Mouse (Mus musculus): ENCODE results near the gene Rusc1.
A peak's percentile ranks its signal among the peaks of the same experiment; 100 is the strongest.
"Not testable (repeated sequence)": the region's sequence is repeated elsewhere in the genome, so short reads cannot be mapped to it uniquely, and the experiment has no call there.

The Rusc1 gene

DNA sequence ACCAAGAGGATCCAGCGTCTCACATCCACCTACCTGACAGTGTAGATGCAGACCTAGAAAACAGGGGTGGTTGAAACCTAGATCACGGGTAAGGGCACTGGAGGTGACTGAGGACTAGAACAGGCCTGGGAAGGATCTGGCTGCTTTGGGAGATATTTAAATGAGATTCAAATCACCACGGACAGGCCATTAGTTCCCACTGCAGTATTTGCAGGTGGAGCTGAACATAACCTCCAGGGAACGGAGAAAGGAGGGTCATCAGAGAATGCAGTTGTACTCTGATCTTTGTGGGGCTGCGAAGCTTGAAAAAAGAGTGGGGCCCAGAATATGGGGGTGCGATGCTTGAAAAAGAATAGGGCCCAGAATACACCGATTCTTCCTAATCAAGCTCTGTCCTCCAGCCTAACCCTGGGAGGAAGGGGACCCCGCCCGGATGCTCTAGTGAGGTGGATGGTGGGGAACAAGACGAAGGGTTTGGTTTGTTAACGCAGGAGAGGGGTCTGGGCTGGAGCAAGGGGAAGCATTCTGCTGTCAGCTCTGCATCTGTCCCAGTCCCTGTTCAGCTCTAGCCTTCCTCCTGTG lies 511 bp downstream of the Rusc1 start:
- DNase-seq (ENCODE audit: low read depth, low spot score), result no peak

DNA sequence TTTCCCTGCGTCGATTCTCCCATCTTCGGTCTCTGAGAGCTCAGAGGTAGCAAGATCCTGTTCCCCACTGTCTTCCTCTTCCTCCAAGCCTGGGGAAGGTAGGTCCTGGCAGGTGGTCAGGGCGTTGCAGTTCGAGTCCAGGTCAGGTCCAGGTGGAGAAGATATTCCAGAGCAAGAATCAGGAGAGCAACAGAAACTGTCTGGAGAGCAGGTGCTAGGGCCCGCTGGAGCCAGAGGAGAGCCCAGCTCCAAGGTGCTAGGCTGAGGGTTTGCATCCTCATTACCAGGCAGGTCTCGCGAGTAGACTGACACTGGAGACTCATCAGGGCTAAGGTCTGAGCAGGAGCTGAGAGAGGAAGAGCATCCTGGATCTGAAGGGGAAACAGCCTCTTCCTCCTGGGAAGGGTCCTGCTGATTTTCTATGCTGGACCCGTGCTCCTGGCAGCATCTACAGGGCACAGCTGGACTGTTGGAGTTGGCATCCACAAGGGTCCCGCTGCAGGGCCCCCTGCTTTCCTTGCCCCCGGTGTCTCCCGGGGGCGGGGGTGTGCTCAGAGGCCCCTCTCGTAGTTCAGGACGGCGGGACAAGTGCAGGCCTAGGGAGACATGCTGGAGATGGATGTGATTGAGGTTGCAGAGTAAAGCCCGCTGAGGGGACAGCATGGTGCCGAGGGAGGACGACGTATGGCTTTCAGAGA lies 1.2 kb downstream of the Rusc1 start:
- DNase-seq (ENCODE audit: low read depth, low spot score), result no peak

DNA sequence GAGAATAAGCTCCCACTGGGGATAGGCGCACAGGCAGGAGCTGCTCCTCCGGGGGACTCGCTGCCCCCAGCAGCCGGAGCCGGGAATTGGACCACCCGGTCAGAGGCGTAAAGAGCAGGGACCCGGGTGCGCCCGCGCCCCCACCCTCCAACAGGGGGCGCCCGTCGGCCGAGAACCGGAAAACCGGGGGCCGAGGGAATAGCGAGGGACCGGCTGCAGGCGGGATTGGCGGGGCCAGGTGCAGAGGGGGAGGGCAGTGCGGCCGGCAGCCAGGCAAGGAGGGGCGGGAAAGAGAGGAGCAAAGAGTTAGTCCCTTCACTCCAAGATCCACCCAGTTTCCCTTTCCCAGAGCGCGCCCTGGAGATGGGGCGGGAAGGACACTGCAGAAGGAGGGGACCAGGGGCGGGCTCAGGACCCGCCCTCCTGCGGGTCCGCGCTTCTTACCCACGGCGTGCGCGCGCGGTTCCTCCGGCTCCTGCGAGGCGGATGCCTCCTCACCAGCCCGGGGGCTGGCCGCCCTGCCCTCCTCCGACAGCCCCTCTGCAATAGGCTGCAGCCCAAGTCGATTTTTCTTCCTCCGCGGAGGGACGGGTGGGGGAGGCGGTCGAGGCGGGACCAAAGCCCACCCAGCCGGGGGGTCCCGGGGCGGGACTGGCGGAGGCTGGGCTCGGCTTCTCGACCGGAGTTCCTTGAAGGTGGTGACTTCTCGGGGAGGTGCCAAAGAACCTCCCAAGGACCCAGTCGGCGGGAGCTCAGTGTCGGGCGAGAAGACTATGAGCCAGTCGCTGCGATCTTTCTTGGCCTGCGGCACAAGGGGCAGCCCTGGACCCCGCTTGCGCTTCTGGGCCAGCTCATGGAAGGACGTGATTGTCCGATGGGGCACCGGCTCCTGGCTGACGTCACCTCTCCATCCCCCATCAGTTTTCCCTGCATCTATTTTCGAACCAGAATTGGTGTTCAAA lies 2.1 kb downstream of the Rusc1 start:
- peak; percentile 93 for DNase-seq (ENCODE audit: low read depth, low spot score)

DNA sequence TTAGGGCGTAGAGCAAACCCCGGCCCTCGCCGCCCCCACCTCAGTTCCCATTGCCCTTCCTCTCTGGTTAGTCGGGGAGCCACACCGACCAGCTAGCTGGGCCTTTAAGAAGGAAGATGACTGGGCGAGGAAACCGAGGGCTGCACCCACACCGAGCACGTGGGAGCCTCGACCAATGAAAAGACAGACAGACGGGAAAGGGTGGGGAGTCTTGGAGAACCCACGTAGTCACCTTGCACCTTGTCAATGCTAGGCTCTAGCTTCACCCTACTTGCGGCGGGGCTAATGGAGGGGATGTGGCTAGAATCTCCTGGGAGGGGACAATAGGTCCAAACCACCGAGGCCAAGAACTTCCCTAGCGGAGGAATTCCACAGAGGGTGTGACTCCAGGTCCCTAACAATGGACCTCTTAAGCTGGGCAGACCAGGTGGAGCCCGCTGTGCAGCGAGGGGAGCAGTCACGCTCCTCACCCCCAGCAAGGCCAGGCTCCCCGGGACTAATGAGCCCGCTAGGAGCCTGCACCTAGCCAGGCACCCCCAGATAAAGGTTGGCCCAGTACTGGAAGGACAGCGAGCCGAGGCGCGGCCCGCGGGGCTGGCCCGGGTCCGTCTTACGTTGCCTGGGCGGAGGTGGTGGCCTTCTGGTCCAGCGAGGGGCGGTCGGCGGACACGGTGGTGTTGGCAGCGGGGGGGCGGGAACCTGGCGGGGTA lies 3.1 kb downstream of the Rusc1 start:
- DNase-seq (ENCODE audit: low read depth, low spot score), result peak; percentile 92

DNA sequence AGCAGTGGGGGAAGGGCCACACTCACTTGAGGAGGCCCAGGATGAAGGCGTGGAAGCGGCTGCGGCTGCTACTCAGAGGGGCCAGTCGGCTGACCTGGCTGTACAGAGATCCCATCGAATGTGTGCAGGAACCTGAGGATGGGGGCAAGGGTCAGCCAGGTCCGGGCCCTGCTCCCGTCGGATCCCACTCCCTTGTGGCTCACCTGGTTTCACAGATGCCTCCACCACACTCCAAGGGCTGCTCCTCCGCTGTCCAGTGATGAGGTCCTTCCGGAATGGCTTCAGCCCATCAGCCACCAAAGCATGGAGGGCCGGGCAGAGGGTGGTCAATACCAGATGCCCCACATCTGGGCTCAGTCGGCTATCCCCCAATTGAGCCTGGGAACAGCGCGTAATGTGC lies 4.1 kb downstream of the Rusc1 start:
- DNase-seq (ENCODE audit: low read depth, low spot score), result no peak

DNA sequence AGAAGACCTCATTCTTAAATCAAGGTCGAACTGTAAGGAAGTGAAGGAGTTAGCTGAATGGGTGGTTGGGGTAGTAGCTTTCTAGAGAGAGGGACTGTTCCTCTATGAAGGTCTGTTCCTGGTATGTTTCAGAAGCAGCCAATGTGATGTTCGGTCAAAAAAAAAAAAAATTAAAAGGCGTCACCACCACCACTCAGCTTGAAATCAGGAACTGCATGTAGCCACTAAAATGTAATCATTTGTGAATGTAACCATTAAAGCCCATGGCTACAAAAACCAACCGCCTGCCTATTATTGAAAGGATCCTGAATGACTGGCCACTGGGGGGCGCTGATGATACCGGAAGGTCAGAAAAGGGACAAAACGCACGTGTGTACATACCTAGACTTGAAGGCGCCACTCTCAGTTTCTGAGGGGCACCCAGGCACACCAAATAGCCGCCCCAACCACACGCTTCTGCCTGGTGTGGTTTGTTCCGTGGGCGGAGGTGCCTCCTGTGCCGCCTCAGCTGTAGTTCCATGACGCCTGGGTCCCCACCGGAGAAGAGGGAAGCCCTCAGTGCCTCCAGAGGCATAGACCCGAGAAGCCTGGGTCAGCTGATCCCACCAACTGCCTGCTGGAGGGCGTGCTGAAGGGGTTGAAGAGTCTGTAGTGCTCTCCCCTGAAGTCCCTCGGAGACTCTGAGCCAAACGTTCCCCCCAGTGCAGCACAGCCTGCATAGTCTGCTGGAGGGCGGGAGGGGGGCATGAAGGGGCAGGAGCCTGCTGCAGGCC lies 5.6 kb downstream of the Rusc1 start:
- peak; percentile 90 for DNase-seq (ENCODE audit: low read depth, low spot score)

DNA sequence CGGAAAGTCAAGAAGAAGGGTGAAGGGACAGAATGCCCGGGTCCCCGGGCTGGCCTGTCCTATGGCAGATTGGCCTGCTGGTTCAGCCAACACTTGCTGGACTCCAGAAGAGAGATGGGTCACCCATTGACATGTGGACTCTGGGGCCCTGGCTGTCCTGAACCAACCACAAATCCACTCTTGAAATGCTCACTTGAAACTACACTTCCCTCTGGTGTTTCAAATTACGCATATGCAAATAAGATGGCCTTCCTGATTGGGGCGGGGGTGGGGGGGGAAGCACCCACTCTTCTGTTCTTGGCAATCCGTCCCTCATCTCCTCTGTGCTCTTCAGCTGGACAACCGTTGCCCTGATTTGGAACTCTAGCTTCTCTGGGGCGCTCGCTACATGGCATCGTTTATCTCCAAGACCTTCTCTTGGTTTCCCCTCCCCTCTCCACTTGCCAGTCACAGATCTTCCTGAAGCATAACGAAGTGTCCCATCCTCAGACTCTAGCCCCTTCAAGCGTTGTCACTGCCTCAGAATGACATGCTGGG lies 8.4 kb downstream of the Rusc1 start:
- DNase-seq (ENCODE audit: low read depth, low spot score), result no peak

DNA sequence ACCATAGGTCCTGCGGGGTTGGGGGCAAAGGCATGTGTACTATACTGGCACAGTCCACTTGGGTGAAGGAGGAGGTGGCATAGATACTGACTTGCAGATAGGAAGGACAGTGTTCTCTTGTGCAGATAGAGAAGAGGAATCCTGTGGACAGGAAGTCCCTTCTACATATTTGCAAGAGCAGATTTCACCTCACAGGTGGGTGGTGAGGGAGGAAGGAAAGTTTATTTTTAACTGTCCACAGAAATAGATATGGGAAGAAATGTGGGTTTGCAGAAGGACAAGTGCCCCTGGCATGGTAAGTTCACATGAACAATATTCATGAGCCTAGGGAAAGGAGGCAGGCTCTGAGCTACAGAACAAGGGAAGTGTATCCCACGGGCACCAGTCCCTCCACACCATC lies 9.0 kb downstream of the Rusc1 start:
- no peak for DNase-seq (ENCODE audit: low read depth, low spot score)

DNA sequence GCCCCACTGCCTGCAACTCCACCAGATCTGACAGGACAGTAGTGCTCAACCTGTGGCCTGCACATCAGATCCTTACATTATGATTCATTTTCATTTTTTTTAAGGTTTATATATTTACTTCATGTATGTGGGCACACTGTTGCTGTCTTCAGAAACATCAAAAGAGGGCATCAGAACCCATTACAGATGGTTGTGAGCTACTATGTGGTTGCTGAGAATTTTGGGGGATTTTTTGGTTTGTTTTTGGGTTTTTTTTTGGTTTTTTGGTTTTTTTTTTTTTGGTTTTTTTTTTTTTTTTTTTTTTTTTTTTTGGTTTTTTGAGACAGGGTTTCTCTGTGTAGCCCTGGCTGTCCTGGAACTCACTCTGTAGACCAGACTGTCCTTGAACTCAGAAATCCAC lies 10.8 kb downstream of the Rusc1 start:
- not testable (repeated sequence) for DNase-seq (ENCODE audit: low read depth, low spot score)

DNA sequence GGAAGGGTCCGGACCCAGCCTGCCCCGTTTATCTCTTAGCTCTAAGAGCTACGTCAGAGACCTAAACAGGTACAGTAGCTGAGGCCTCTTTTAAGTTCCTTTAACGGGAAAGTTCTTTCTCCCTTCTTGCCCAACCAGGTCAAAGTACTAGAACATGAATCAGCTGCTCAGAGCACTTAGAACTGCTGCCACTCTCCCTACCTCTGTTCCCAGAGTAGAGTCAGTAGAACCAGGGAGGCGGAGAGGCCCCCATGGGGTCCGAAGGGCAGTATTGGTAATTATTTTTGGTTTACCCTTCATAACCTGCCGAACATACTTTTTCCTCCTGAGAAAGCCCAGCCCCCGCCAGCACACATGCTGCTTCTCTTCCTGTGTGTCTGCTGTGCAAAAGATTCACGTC lies 15.7 kb downstream of the Rusc1 start:
- DNase-seq (ENCODE audit: low read depth, low spot score), result no peak

DNA sequence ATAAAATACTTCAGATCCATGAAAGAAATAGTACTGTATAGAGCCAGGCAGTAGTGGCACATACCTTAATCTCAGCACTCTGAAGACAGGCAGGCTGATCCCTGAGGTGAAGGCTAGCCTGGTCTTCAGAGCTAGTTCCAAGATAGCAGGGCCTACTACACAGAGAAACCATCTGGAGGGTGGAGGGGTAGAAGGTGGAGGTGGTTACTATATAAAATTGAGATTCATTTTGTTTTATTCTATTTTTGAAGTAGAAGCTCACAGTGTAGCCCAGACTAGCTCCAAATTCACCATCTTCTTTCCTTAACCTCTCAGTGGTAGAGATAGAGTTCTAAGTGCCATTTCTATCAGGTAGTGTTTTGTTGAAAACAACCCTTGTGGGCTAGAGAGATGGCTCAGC lies 25.8 kb downstream of the Rusc1 start:
- no peak for DNase-seq (ENCODE audit: low read depth, low spot score)

DNA sequence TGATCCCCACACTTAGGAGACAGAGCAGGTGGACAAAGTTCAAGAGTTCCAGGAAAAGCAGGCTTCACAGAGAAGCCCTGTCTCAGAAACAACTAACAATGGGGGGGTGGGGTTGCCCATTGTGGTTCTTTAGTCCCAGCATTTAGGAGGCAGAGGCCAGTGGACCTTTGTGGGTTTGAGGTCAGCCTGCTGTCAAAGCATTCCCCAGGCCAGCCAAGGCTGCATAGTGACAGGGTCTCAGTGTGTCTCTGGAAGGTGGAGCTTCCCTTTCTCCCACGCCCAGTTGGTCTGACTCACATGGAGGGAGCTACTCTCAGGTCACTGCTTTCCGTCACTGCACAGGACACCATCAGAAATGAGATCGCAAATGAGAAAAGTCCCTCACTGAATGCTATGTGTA lies 31.4 kb downstream of the Rusc1 start:
- DNase-seq (ENCODE audit: low read depth, low spot score), result no peak

DNA sequence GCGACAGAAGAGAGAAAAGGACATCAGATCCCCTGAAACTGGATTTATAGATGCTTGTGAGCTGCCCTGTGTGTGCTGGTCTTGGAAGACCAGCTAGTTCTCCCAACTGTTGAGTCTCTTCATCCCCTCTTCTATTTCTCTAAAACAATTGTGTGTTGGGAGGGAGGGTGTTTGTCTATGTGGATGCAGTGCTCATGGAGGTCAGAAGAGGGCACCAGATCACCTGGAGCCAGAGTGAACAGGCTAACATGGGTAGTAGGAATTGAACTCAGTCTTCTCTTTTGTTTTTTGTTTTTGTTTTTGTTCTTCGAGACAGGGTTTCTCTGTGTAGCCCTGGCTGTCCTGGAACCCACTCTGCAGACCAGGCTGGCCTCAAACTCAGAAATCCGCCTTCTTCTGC lies 34.3 kb downstream of the Rusc1 start:
- peak; percentile 73 for DNase-seq (ENCODE audit: low read depth, low spot score)

DNA sequence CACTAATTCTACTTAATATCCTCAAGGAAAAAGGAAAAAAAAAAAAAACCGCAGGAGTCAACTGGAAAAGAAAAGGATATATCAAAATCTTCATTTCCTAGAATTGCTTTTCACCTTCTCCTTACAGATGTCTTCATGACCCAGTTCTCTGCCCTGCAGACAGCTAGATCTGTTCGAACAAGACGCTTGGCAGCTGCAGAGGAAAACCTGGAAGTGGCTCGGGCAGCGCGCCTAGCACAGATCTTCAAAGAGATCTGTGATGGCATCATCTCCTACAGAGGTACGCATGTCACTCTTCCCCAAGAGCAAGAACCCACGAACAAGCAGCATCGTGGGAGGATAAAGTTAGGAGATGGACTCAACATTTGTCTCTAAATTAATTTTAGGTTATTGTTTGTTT lies 34.8 kb downstream of the Rusc1 start:
- no peak for DNase-seq (ENCODE audit: low read depth, low spot score)

DNA sequence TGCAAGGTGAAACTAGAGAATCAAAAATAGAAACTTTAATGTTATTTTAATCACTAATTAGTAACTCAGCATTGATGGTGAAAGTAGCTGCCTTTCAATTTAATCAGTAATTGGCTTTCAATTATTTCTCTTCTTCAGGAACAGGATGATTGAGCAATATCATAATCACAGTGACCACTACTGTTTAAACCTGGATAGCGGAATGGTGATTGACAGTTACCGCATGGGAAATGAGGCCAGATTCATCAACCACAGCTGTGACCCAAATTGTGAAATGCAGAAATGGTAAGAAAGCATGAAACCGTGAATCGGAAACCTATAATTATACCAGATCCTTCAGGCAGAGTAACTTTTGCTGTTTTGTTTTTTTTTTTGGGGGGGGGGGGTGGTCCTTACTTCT lies 49.8 kb downstream of the Rusc1 start:
- no peak for DNase-seq (ENCODE audit: low read depth, low spot score)

All from ZHBTc4 (cell line).